Mouse (Mus musculus) gastrocnemius, adult 2 months (tissue): ENCODE data around the gene Hectd1. TPM values are rescaled to one million over a fixed set of nuclear protein-coding genes. Genes with fewer than 3 reads are reported as not detected.

Experiments
- DNase-seq: peaks from one replicate; pipeline ENCODE4 v3.0.0; 2022
- H3K27ac ChIP-seq: fragments of 200-600 bp; 2 replicates; pipeline ENCODE4 v1.8.1; 2022; ENCODE audit warnings: mild to moderate bottlenecking
- H3K4me3 ChIP-seq: fragments of 200-600 bp; 2 replicates; pipeline ENCODE4 v1.8.1; 2022; ENCODE audit warnings: mild to moderate bottlenecking, moderate library complexity
- CTCF ChIP-seq: fragments of 200-600 bp; IDR thresholded peaks from 2 replicates; pipeline ENCODE4 v1.8.1; 2022; ENCODE audit warnings: antibody characterized with exemption, mild to moderate bottlenecking, moderate library complexity
- intact Hi-C: fragments of 180-260 bp; cut with DNase I; formaldehyde crosslinking; loops from one replicate; pipeline ENCODE4 v1.15.1; 2025
- total RNA-seq, 2 experiments: library from RNA; stranded (reverse); gene quantifications; 2 replicates each; pipeline ENCODE4 v1.2.3; 2021

The Hectd1 gene
- total RNA-seq, 2 experiments from 2014 or later = 98.6 to 100 TPM

DNA sequence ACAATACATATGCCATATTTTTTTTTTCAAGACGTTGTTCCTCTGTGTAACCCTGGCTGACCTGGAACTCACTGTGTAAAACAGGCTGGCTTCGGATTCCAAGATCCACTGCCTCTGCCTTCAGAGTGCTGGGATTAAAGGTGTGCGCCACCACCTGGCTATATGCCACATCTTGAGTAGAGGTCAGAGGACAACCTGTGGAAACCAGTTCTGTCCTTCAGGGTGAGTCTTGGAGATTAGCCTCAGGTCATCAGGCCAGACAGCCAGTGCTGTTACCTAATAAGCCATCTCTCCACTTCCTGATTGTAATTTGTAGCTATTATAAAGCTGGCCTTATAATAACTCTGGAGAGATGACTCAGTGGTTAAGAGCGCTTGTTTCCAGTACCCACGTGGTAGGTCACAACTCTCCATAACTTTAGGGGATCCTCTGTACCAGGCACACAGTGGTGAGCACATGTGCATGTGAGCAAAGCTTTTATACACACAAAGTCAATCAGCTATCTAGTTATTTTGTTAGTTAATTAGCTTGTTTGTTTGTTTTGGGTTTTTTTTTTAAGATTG is 122.6 kb downstream of the Hectd1 start:
- no peak for TF ChIP-seq CTCF
- intact Hi-C loops = no loop called here

GRCm38 (mm10) chr12:51705778-51706177 is 123.6 kb downstream of the Hectd1 start:
- H3K4me3 ChIP-seq = no peak overlapping the region
- no peak for TF ChIP-seq CTCF
- intact Hi-C loops = no loop called here
- peak overlapping the region; percentile 17 for H3K27ac ChIP-seq
- no peak for DNase-seq

More for the DNA sequence above, 122.6 kb downstream of the Hectd1 start:
- peak overlapping the region; percentile 31; the same call in 1 of the 2 replicates for H3K27ac ChIP-seq
- DNase-seq = no peak
- no peak overlapping the region for H3K4me3 ChIP-seq

DNA sequence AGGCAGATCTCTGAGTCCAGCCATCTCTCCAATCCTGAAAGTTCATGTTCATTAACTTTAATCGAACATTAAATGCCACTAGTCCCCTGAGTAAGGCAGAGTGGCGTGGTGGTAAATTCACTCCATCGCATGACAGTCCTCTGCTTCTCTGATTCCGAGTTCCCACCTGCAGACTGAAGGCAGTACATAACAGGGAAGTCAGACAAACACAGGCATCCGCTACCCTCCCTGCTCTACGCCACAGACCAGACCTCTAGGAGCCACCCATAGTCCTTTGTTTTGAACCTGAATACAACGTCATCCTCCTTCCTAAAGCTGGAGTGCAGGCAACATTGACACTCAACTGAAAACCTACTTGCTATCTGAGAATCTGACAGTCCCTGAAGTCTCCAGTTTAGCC is 124.8 kb downstream of the Hectd1 start:
- H3K27ac ChIP-seq = peak overlapping the region; percentile 24
- no peak for DNase-seq
- TF ChIP-seq CTCF = no peak
- intact Hi-C loops = no loop called here
- no peak overlapping the region for H3K4me3 ChIP-seq

DNA sequence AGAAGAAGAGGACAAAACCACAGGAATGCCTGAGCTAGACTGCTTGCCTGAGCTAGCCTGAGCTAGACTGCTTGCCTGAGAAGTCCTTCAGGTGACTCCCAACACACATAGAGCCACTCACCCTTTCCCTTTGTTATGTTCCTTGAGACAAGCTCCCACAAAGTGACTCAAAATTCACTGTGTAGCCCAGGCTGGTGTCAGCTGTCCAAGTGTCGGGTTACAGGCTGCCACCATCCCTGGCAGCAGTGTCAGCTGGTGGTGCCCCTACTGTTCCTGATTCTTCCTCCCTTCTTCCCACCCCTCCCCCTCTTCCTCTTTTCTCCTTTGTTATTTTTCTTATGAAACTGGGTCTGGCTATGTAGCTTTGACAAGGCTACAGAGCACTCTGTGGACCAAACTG is 125.5 kb downstream of the Hectd1 start:
- peak overlapping the region; percentile 48 for H3K27ac ChIP-seq
- intact Hi-C loops = no loop called here
- H3K4me3 ChIP-seq = no peak overlapping the region
- DNase-seq = peak; percentile 39
- TF ChIP-seq CTCF = no peak

GRCm38 (mm10) chr12:51701723-51702122 is 127.6 kb downstream of the Hectd1 start:
- no peak for DNase-seq
- TF ChIP-seq CTCF = peak; percentile 24; the same call in 1 of the 2 replicates
- intact Hi-C loops = no loop called here
- Histone ChIP-seq H3K27ac (no peak overlapping the region), H3K4me3 (no peak overlapping the region)

- Histone ChIP-seq H3K4me3 (no peak overlapping the region), H3K27ac (peak overlapping the region; percentile 48; the same call in 1 of the 2 replicates)
- TF ChIP-seq CTCF = no peak
- intact Hi-C loops = no loop called here
- no peak for DNase-seq
Measured at GRCm38 (mm10) chr12:51699623-51700393, 129.5 kb downstream of the Hectd1 start.

GRCm38 (mm10) chr12:51696157-51696556 is 133.2 kb downstream of the Hectd1 start:
- DNase-seq = no peak
- intact Hi-C loops = no loop called here
- no peak for TF ChIP-seq CTCF
- Histone ChIP-seq H3K4me3 (no peak overlapping the region), H3K27ac (no peak overlapping the region)

- H3K4me3 ChIP-seq = no peak overlapping the region
- peak overlapping the region; percentile 99 for H3K27ac ChIP-seq
- no peak for DNase-seq
- intact Hi-C loops = no loop called here
- no peak for TF ChIP-seq CTCF
Measured at GRCm38 (mm10) chr12:51694966-51695365, 134.4 kb downstream of the Hectd1 start.

DNA sequence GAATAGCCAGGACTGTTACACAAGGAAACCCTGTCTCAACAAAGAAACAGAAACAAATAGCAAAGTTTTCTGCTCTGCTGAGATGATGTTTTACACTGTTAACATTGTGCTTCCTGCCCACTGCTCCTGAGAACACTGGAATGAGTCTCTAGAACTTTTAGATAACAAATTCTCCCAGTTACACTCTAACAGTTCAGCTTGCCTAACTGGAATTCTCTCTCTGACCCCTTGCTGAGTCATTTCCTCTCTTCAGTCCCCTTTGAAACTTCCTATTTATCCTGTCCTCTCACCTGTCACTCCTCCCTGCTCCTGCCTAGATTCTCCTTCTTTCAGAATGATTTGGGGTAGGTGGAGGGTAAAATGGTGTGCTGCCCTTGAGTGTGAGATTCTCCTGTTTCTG is 135.2 kb downstream of the Hectd1 start:
- DNase-seq = no peak
- Histone ChIP-seq H3K4me3 (no peak overlapping the region), H3K27ac (peak overlapping the region; percentile 99)
- no peak for TF ChIP-seq CTCF
- intact Hi-C loops = no loop called here

Other genes starting within 250 kb of the Hectd1 start
- under 1 TPM in 1 of 2 experiments, not detected in 1; 0.33 TPM for gene Coch, start 236.2 kb downstream of the Hectd1 start, total RNA-seq
- 10 to 100 TPM; 60.2 to 61.3 TPM for gene Ap4s1, start 138.5 kb downstream of the Hectd1 start, total RNA-seq
- 100 to 1,000 TPM; 142 to 174 TPM for gene Strn3, start 137.6 kb downstream of the Hectd1 start, total RNA-seq
- gene Heatr5a, start 141.8 kb upstream of the Hectd1 start, total RNA-seq = 10 to 100 TPM; 16.7 to 29.0 TPM
- gene Dtd2, start 177.0 kb upstream of the Hectd1 start, total RNA-seq = 1 to 10 TPM; 4.2 to 4.9 TPM
- not detected for gene Gpr33, start 198.5 kb upstream of the Hectd1 start, total RNA-seq